Mouse (Mus musculus) neural tube, embryonic 12.5 days (tissue): ENCODE results near the gene B3galt4. TPM values are rescaled to one million over a fixed set of nuclear protein-coding genes. Genes with fewer than 3 reads are reported as not detected.
"Not testable (repeated sequence)": the region's sequence is repeated elsewhere in the genome, so short reads cannot be mapped to it uniquely, and the experiment has no call there.

Source experiments
- ATAC-seq: fragments of 200-750 bp; cut with Nextera tagmentation; 2 replicates; pipeline ENCODE4 v1.8.0; 2017; ENCODE audit warnings: low read depth, mild to moderate bottlenecking, moderate TSS enrichment, moderate library complexity; ENCODE audit not compliant: low FRiP score
- H3K27ac ChIP-seq: fragments of 300-500 bp; sonication (generic); 2 replicates; pipeline ENCODE4 v1.5.1; 2016
- H3K27me3 ChIP-seq: fragments of 300-500 bp; sonication (generic); replicated peaks from 2 replicates; pipeline ENCODE4 v1.6.1; 2016; ENCODE audit warnings: mild to moderate bottlenecking
- H3K36me3 ChIP-seq: fragments of 300-500 bp; sonication (generic); 2 replicates; pipeline ENCODE4 v1.6.1; 2016; ENCODE audit warnings: mild to moderate bottlenecking
- H3K4me1 ChIP-seq: fragments of 300-500 bp; sonication (generic); 2 replicates; pipeline ENCODE4 v1.6.1; 2016
- H3K4me2 ChIP-seq: fragments of 300-500 bp; sonication (generic); replicated peaks from 2 replicates; pipeline ENCODE4 v1.6.1; 2016; ENCODE audit warnings: mild to moderate bottlenecking
- H3K4me3 ChIP-seq: fragments of 300-500 bp; sonication (generic); 2 replicates; pipeline ENCODE4 v1.5.1; 2016
- H3K9ac ChIP-seq: fragments of 300-500 bp; sonication (generic); 2 replicates; pipeline ENCODE4 v1.6.1; 2016; ENCODE audit warnings: mild to moderate bottlenecking
- H3K9me3 ChIP-seq: fragments of 300-500 bp; sonication (generic); 2 replicates; pipeline ENCODE4 v1.6.1; 2016; ENCODE audit warnings: mild to moderate bottlenecking
- WGBS: fragments of 180-500 bp; shearing (Covaris S2); methylation state at CpG from one replicate; pipeline ENCODE4 v1.1.7; 2016; 5-methylcytosine and 5-hydroxymethylcytosine counted together
- polyA plus RNA-seq: library from polyadenylated mRNA; unstranded; fragments of >200 nt; fragmentation: Nextera tagmentation; extraction: Ambion mirVana; gene quantifications from 2 replicates; pipeline ENCODE4 v1.2.1, GENCODE M21; 2016

B3galt4 gene
- polyA plus RNA-seq, 1 experiment from 2014 or later: 8.3 TPM

- Histone ChIP-seq H3K9me3 (no peaks in the 10 kb centered on the region), H3K27ac (no peak overlapping the region), H3K9ac (no peak overlapping the region), H3K36me3 (peaks cover 50% of the 10 kb centered on the region), H3K4me3 (no peak overlapping the region), H3K4me1 (peaks cover 33% of the 10 kb centered on the region), H3K4me2 (no peak overlapping the region), H3K27me3 (no peaks in the 10 kb centered on the region)
- no peak for ATAC-seq
- WGBS: 91% methylated on average over 10 of the region's 10 CpGs
Observed at GRCm38 (mm10) chr17:33913264-33913663, 38.0 kb downstream of the B3galt4 start.

- H3K9ac ChIP-seq: no peak overlapping the region
Observed at GRCm38 (mm10) chr17:33911813-33912414, 39.4 kb downstream of the B3galt4 start.

GRCm38 (mm10) chr17:33911052-33911812, 40.1 kb downstream of the B3galt4 start:
- H3K27me3 ChIP-seq: no peaks in the 10 kb centered on the region
- H3K9ac ChIP-seq: no peak overlapping the region
- 92% methylated on average over 31 of the region's 31 CpGs for WGBS
- no peaks in the 10 kb centered on the region for H3K9me3 ChIP-seq
- ATAC-seq: no peak
- H3K27ac ChIP-seq: no peak overlapping the region
- H3K4me2 ChIP-seq: no peak overlapping the region
- peaks cover 45% of the 10 kb centered on the region for H3K36me3 ChIP-seq
- no peak overlapping the region for H3K4me3 ChIP-seq
- H3K4me1 ChIP-seq: peaks cover 31% of the 10 kb centered on the region

More at GRCm38 (mm10) chr17:33911813-33912414, 39.4 kb downstream of the B3galt4 start:
- Histone ChIP-seq H3K4me2 (no peak overlapping the region), H3K9me3 (no peaks in the 10 kb centered on the region), H3K27me3 (no peaks in the 10 kb centered on the region), H3K4me1 (peaks cover 34% of the 10 kb centered on the region), H3K27ac (no peak overlapping the region), H3K36me3 (peaks cover 45% of the 10 kb centered on the region), H3K4me3 (no peak overlapping the region)
- WGBS: 92% methylated on average over 28 of the region's 28 CpGs
- ATAC-seq: no peak

- WGBS: 59% methylated on average over 11 of the region's 11 CpGs
- H3K4me1 ChIP-seq: peaks cover 31% of the 10 kb centered on the region
Observed at GRCm38 (mm10) chr17:33910346-33911051, 40.8 kb downstream of the B3galt4 start.

GRCm38 (mm10) chr17:33909869-33910250, 41.4 kb downstream of the B3galt4 start:
- peak; percentile 7; the same call in 1 of the 2 replicates for ATAC-seq
- Histone ChIP-seq H3K4me3 (peak overlapping the region; percentile 84), H3K27ac (peak overlapping the region; percentile 59; the same call in 1 of the 2 replicates), H3K36me3 (peaks cover 42% of the 10 kb centered on the region), H3K4me2 (peak overlapping the region; percentile 96), H3K4me1 (peaks cover 26% of the 10 kb centered on the region), H3K9me3 (no peaks in the 10 kb centered on the region), H3K27me3 (no peaks in the 10 kb centered on the region), H3K9ac (peak overlapping the region; percentile 88)
- WGBS: under 1% methylated on average over 14 of the region's 14 CpGs

More at GRCm38 (mm10) chr17:33910346-33911051, 40.8 kb downstream of the B3galt4 start:
- ATAC-seq: no peak
- Histone ChIP-seq H3K4me3 (peak overlapping the region; percentile 84), H3K9ac (peak overlapping the region; percentile 88), H3K27ac (no peak overlapping the region), H3K4me2 (peak overlapping the region; percentile 96), H3K9me3 (no peaks in the 10 kb centered on the region), H3K27me3 (no peaks in the 10 kb centered on the region), H3K36me3 (peaks cover 45% of the 10 kb centered on the region)

GRCm38 (mm10) chr17:33909077-33909868, 42.0 kb downstream of the B3galt4 start, which contains the start of gene Daxx:
Gene Daxx (plus strand): TSS chr17:33909414.
- under 1% methylated on average over 68 of the region's 68 CpGs for WGBS
- ATAC-seq: peak; percentile 96
- peak within 1 kb of the TSS; percentile 96 for H3K4me2 ChIP-seq

GRCm38 (mm10) chr17:33908331-33909076, 42.8 kb downstream of the B3galt4 start:
- WGBS: under 1% methylated on average over 43 of the region's 44 CpGs
- peak overlapping the region; percentile 72 for H3K9ac ChIP-seq

More at GRCm38 (mm10) chr17:33909077-33909868, 42.0 kb downstream of the B3galt4 start, which contains the start of gene Daxx:
- H3K4me3 ChIP-seq: peak within 1 kb of the TSS; percentile 84
- H3K36me3 ChIP-seq: peaks cover 37% of the 10 kb centered on the region
- no peaks in the 10 kb centered on the region for H3K27me3 ChIP-seq
- H3K9me3 ChIP-seq: no peaks in the 10 kb centered on the region
- H3K27ac ChIP-seq: peak within 1 kb of the TSS; percentile 59
- peaks cover 22% of the 10 kb centered on the region for H3K4me1 ChIP-seq
- peak within 1 kb of the TSS; percentile 88 for H3K9ac ChIP-seq

GRCm38 (mm10) chr17:33904835-33905234, 46.5 kb downstream of the B3galt4 start, which contains the start of gene Platr17:
Gene Platr17 (plus strand): TSS chr17:33905135.
- H3K4me2 ChIP-seq, H3K27me3 ChIP-seq, H3K27ac ChIP-seq, H3K9ac ChIP-seq, H3K9me3 ChIP-seq, ATAC-seq, H3K36me3 ChIP-seq, H3K4me3 ChIP-seq: not testable (repeated sequence)
- 23% methylated on average over 3 of the region's 4 CpGs for WGBS
- H3K4me1 ChIP-seq: peaks cover 13% of the 10 kb centered on the region

More at GRCm38 (mm10) chr17:33908331-33909076, 42.8 kb downstream of the B3galt4 start:
- peaks cover 22% of the 10 kb centered on the region for H3K4me1 ChIP-seq
- peak overlapping the region; percentile 57 for H3K27ac ChIP-seq
- H3K4me3 ChIP-seq: peak overlapping the region; percentile 84
- ATAC-seq: peak; percentile 60
- H3K27me3 ChIP-seq: no peaks in the 10 kb centered on the region
- peak overlapping the region; percentile 96 for H3K4me2 ChIP-seq
- peaks cover 30% of the 10 kb centered on the region for H3K36me3 ChIP-seq
- H3K9me3 ChIP-seq: no peaks in the 10 kb centered on the region

GRCm38 (mm10) chr17:33903911-33904651, 47.2 kb downstream of the B3galt4 start:
- peaks cover 11% of the 10 kb centered on the region for H3K4me1 ChIP-seq
- not testable (repeated sequence) for H3K4me2 ChIP-seq, H3K9ac ChIP-seq, H3K9me3 ChIP-seq, H3K36me3 ChIP-seq, ATAC-seq, H3K4me3 ChIP-seq, H3K27me3 ChIP-seq, H3K27ac ChIP-seq
- WGBS: 67% methylated on average over 6 of the region's 6 CpGs

GRCm38 (mm10) chr17:33902491-33902890, 48.8 kb downstream of the B3galt4 start:
- Histone ChIP-seq H3K4me3 (no peak overlapping the region), H3K27ac (no peak overlapping the region), H3K27me3 (no peaks in the 10 kb centered on the region), H3K9me3 (no peaks in the 10 kb centered on the region), H3K9ac (no peak overlapping the region), H3K36me3 (no peaks in the 10 kb centered on the region), H3K4me2 (no peak overlapping the region), H3K4me1 (no peaks in the 10 kb centered on the region)
- ATAC-seq: no peak
- WGBS: 87% methylated on average over 7 of the region's 7 CpGs
